Mouse (Mus musculus) midbrain, embryonic 12.5 days (tissue): ENCODE data around the gene Rsc1a1. TPM values are rescaled to one million over a fixed set of nuclear protein-coding genes. Genes with fewer than 3 reads are reported as not detected.

Experiments
- ATAC-seq: fragments of 200-750 bp; cut with Nextera tagmentation; 2 replicates; pipeline ENCODE4 v1.8.0; 2017; ENCODE audit warnings: low read depth, moderate TSS enrichment, moderate library complexity; ENCODE audit not compliant: low FRiP score
- H3K27ac ChIP-seq: fragments of 300-500 bp; sonication (generic); replicated peaks from 2 replicates; pipeline ENCODE4 v1.5.1; 2016; ENCODE audit warnings: mild to moderate bottlenecking
- H3K27me3 ChIP-seq: fragments of 300-500 bp; sonication (generic); 2 replicates; pipeline ENCODE4 v1.6.1; 2016; ENCODE audit warnings: mild to moderate bottlenecking
- H3K36me3 ChIP-seq: fragments of 300-500 bp; sonication (generic); 2 replicates; pipeline ENCODE4 v1.6.1; 2016
- H3K4me1 ChIP-seq: fragments of 300-500 bp; sonication (generic); 2 replicates; pipeline ENCODE4 v1.6.1; 2016
- H3K4me2 ChIP-seq: fragments of 300-500 bp; sonication (generic); replicated peaks from 2 replicates; pipeline ENCODE4 v1.6.1; 2016; ENCODE audit warnings: mild to moderate bottlenecking, moderate library complexity
- H3K4me3 ChIP-seq: fragments of 300-500 bp; sonication (generic); 2 replicates; pipeline ENCODE4 v1.5.1; 2016; ENCODE audit warnings: mild to moderate bottlenecking
- H3K9ac ChIP-seq: fragments of 300-500 bp; sonication (generic); replicated peaks from 2 replicates; pipeline ENCODE4 v1.6.1; 2016; ENCODE audit warnings: mild to moderate bottlenecking, moderate library complexity
- H3K9me3 ChIP-seq: fragments of 300-500 bp; sonication (generic); 2 replicates; pipeline ENCODE4 v1.6.1; 2016; ENCODE audit warnings: mild to moderate bottlenecking
- WGBS: fragments of 180-500 bp; shearing (Covaris S2); methylation state at CpG from one replicate; pipeline ENCODE4 v1.1.7; 2016; 5-methylcytosine and 5-hydroxymethylcytosine counted together
- polyA plus RNA-seq: library from polyadenylated mRNA; unstranded; fragments of >200 nt; fragmentation: Nextera tagmentation; extraction: Ambion mirVana; gene quantifications from 2 replicates; pipeline ENCODE4 v1.2.1, GENCODE M21; 2016

Gene Rsc1a1
- polyA plus RNA-seq, 1 experiment from 2014 or later = not detected

- Histone ChIP-seq H3K27ac (no peak overlapping the region), H3K9ac (no peak overlapping the region), H3K27me3 (no peaks in the 10 kb centered on the region), H3K4me2 (peak overlapping the region; percentile 88), H3K4me1 (peaks cover 22% of the 10 kb centered on the region), H3K36me3 (peaks cover 14% of the 10 kb centered on the region), H3K4me3 (no peak overlapping the region), H3K9me3 (no peaks in the 10 kb centered on the region)
- 82% methylated on average over 6 of the region's 6 CpGs for WGBS
- no peak for ATAC-seq
Observed at GRCm38 (mm10) chr4:141720761-141721523, 35.5 kb upstream of the Rsc1a1 start.

GRCm38 (mm10) chr4:141719304-141719703 is 33.9 kb upstream of the Rsc1a1 start:
- no peak overlapping the region for H3K4me2 ChIP-seq
- H3K27me3 ChIP-seq = no peaks in the 10 kb centered on the region
- no peak overlapping the region for H3K9ac ChIP-seq
- ATAC-seq = no peak
- peaks cover 14% of the 10 kb centered on the region for H3K36me3 ChIP-seq
- 95% methylated on average over 1 of the region's 1 CpGs for WGBS
- no peak overlapping the region for H3K27ac ChIP-seq
- H3K9me3 ChIP-seq = no peaks in the 10 kb centered on the region
- H3K4me1 ChIP-seq = peaks cover 22% of the 10 kb centered on the region
- H3K4me3 ChIP-seq = no peak overlapping the region

- no peak for ATAC-seq
- H3K27ac ChIP-seq = no peak overlapping the region
- H3K9ac ChIP-seq = no peak overlapping the region
- H3K9me3 ChIP-seq = no peaks in the 10 kb centered on the region
- peaks cover 23% of the 10 kb centered on the region for H3K36me3 ChIP-seq
- H3K4me2 ChIP-seq = no peak overlapping the region
- 90% methylated on average over 4 of the region's 4 CpGs for WGBS
- H3K27me3 ChIP-seq = no peaks in the 10 kb centered on the region
- no peak overlapping the region for H3K4me3 ChIP-seq
- H3K4me1 ChIP-seq = peaks cover 16% of the 10 kb centered on the region
Observed at GRCm38 (mm10) chr4:141717633-141718032, 32.2 kb upstream of the Rsc1a1 start.

- Histone ChIP-seq H3K4me1 (no peaks in the 10 kb centered on the region), H3K36me3 (peaks cover 37% of the 10 kb centered on the region), H3K27me3 (no peaks in the 10 kb centered on the region), H3K27ac (no peak overlapping the region), H3K9ac (no peak overlapping the region), H3K4me2 (no peak overlapping the region), H3K4me3 (no peak overlapping the region), H3K9me3 (no peaks in the 10 kb centered on the region)
- no peak for ATAC-seq
- WGBS = 77% methylated on average over 2 of the region's 2 CpGs
Observed at GRCm38 (mm10) chr4:141715027-141715426, 29.6 kb upstream of the Rsc1a1 start.

GRCm38 (mm10) chr4:141713598-141714142 is 28.3 kb upstream of the Rsc1a1 start:
- Histone ChIP-seq H3K27me3 (no peaks in the 10 kb centered on the region), H3K4me2 (no peak overlapping the region), H3K27ac (no peak overlapping the region), H3K9me3 (no peaks in the 10 kb centered on the region), H3K4me1 (no peaks in the 10 kb centered on the region), H3K36me3 (peaks cover 44% of the 10 kb centered on the region), H3K9ac (no peak overlapping the region), H3K4me3 (no peak overlapping the region)
- ATAC-seq = no peak
- WGBS = 91% methylated on average over 5 of the region's 5 CpGs

- no peaks in the 10 kb centered on the region for H3K27me3 ChIP-seq
- no peak overlapping the region for H3K4me2 ChIP-seq
- H3K9me3 ChIP-seq = no peaks in the 10 kb centered on the region
- no peak overlapping the region for H3K27ac ChIP-seq
- peaks cover 65% of the 10 kb centered on the region for H3K36me3 ChIP-seq
- ATAC-seq = no peak
- H3K9ac ChIP-seq = no peak overlapping the region
- H3K4me3 ChIP-seq = no peak overlapping the region
- 100% methylated on average over 1 of the region's 1 CpGs for WGBS
- no peaks in the 10 kb centered on the region for H3K4me1 ChIP-seq
Observed at GRCm38 (mm10) chr4:141711250-141711649, 25.9 kb upstream of the Rsc1a1 start.

- Histone ChIP-seq H3K27me3 (no peaks in the 10 kb centered on the region), H3K4me3 (no peak overlapping the region), H3K9me3 (no peaks in the 10 kb centered on the region), H3K27ac (no peak overlapping the region), H3K9ac (no peak overlapping the region), H3K4me1 (no peaks in the 10 kb centered on the region), H3K36me3 (peaks cover 88% of the 10 kb centered on the region), H3K4me2 (no peak overlapping the region)
- 100% methylated on average over 2 of the region's 2 CpGs for WGBS
- no peak for ATAC-seq
Observed at GRCm38 (mm10) chr4:141708971-141709370, 23.6 kb upstream of the Rsc1a1 start.

GRCm38 (mm10) chr4:141708005-141708404 is 22.6 kb upstream of the Rsc1a1 start:
- no peak for ATAC-seq
- H3K36me3 ChIP-seq = peaks cover 93% of the 10 kb centered on the region
- 93% methylated on average over 7 of the region's 7 CpGs for WGBS
- no peak overlapping the region for H3K27ac ChIP-seq
- no peaks in the 10 kb centered on the region for H3K27me3 ChIP-seq
- H3K9ac ChIP-seq = no peak overlapping the region
- H3K9me3 ChIP-seq = no peaks in the 10 kb centered on the region
- H3K4me3 ChIP-seq = no peak overlapping the region
- no peaks in the 10 kb centered on the region for H3K4me1 ChIP-seq
- no peak overlapping the region for H3K4me2 ChIP-seq

GRCm38 (mm10) chr4:141705331-141705730 is 19.9 kb upstream of the Rsc1a1 start:
- no peak overlapping the region for H3K27ac ChIP-seq
- H3K9me3 ChIP-seq = no peaks in the 10 kb centered on the region
- H3K4me3 ChIP-seq = no peak overlapping the region
- ATAC-seq = no peak
- no peaks in the 10 kb centered on the region for H3K27me3 ChIP-seq
- WGBS = 87% methylated on average over 4 of the region's 4 CpGs
- H3K4me2 ChIP-seq = no peak overlapping the region
- 0 out of 2 replicates have a peak overlapping the region, but pooled peaks have one; percentile 15 for H3K9ac ChIP-seq
- peaks cover 87% of the 10 kb centered on the region for H3K36me3 ChIP-seq
- H3K4me1 ChIP-seq = no peaks in the 10 kb centered on the region

- Histone ChIP-seq H3K4me3 (no peak overlapping the region), H3K27me3 (no peaks in the 10 kb centered on the region), H3K36me3 (peaks cover 94% of the 10 kb centered on the region), H3K9ac (no peak overlapping the region), H3K27ac (no peak overlapping the region), H3K4me1 (no peaks in the 10 kb centered on the region), H3K4me2 (no peak overlapping the region), H3K9me3 (no peaks in the 10 kb centered on the region)
- 91% methylated on average over 2 of the region's 2 CpGs for WGBS
- ATAC-seq = no peak
Observed at GRCm38 (mm10) chr4:141704625-141705024, 19.2 kb upstream of the Rsc1a1 start.

- Histone ChIP-seq H3K9ac (no peak overlapping the region), H3K4me3 (no peak overlapping the region), H3K4me1 (no peaks in the 10 kb centered on the region), H3K9me3 (no peaks in the 10 kb centered on the region), H3K27ac (no peak overlapping the region), H3K4me2 (no peak overlapping the region), H3K36me3 (peaks cover 86% of the 10 kb centered on the region), H3K27me3 (no peaks in the 10 kb centered on the region)
- 96% methylated on average over 8 of the region's 8 CpGs for WGBS
- no peak for ATAC-seq
Observed at GRCm38 (mm10) chr4:141694719-141695118, 9.3 kb upstream of the Rsc1a1 start.

- ATAC-seq = no peak
- Histone ChIP-seq H3K36me3 (peaks cover 82% of the 10 kb centered on the region), H3K27ac (no peak overlapping the region), H3K4me1 (no peaks in the 10 kb centered on the region), H3K9me3 (no peaks in the 10 kb centered on the region), H3K27me3 (no peaks in the 10 kb centered on the region), H3K4me3 (no peak overlapping the region), H3K4me2 (no peak overlapping the region), H3K9ac (no peak overlapping the region)
- 93% methylated on average over 8 of the region's 8 CpGs for WGBS
Observed at GRCm38 (mm10) chr4:141688505-141688904, 3.1 kb upstream of the Rsc1a1 start.
